Mouse (Mus musculus) thymus, adult 2 months (tissue): Measurements from ENCODE around the gene Jund. TPM values are rescaled to one million over a fixed set of nuclear protein-coding genes. Genes with fewer than 3 reads are reported as not detected.

Experiments used
- DNase-seq: peaks from one replicate; pipeline ENCODE4 v3.0.0; 2021
- H3K27ac ChIP-seq: fragments of 200-500 bp; 2 replicates; pipeline ENCODE4 v1.5.1; 2012; ENCODE audit warnings: low read length, control low read depth; ENCODE audit not compliant: control insufficient read depth, insufficient read depth
- H3K27me3 ChIP-seq: fragments of 200-500 bp; 2 replicates; pipeline ENCODE4 v1.6.1; 2012; ENCODE audit warnings: mild to moderate bottlenecking, low read length, moderate library complexity, mixed read lengths; ENCODE audit not compliant: control insufficient read depth, insufficient read depth
- H3K36me3 ChIP-seq: fragments of 200-500 bp; 2 replicates; pipeline ENCODE4 v1.6.1; 2012; ENCODE audit warnings: mild to moderate bottlenecking, low read length, moderate library complexity; ENCODE audit not compliant: control insufficient read depth, insufficient read depth
- H3K4me1 ChIP-seq: fragments of 200-500 bp; replicated peaks from 2 replicates; pipeline ENCODE4 v1.6.1; 2012; ENCODE audit warnings: low read length; ENCODE audit not compliant: control insufficient read depth, insufficient read depth
- H3K4me3 ChIP-seq: fragments of 200-500 bp; 2 replicates; pipeline ENCODE4 v1.5.1; 2012; ENCODE audit warnings: mild to moderate bottlenecking, low read length, control low read depth, moderate library complexity; ENCODE audit not compliant: control insufficient read depth, insufficient read depth
- CTCF ChIP-seq: fragments of 200-500 bp; IDR thresholded peaks from 2 replicates; pipeline ENCODE4 v1.5.1; 2012; ENCODE audit warnings: mild to moderate bottlenecking, control low read depth, low read length, moderate library complexity, borderline replicate concordance; ENCODE audit not compliant: control insufficient read depth, poor library complexity, insufficient read depth; ENCODE audit errors: extremely low read depth
- POLR2A ChIP-seq: fragments of 200-500 bp; IDR thresholded peaks from 2 replicates; pipeline ENCODE4 v1.6.1; 2012; ENCODE audit warnings: mild to moderate bottlenecking, low read length, control low read depth, moderate library complexity; ENCODE audit not compliant: control insufficient read depth, poor library complexity, insufficient read depth; ENCODE audit errors: extremely low read depth
- WGBS: fragments of 180-500 bp; shearing (Covaris S2); methylation state at CpG from one replicate; pipeline ENCODE4 v1.1.7; 2018; 5-methylcytosine and 5-hydroxymethylcytosine counted together
- polyA plus RNA-seq: library from polyadenylated mRNA; depleted of rRNA; stranded (reverse); fragments of >200 nt; gene quantifications from 2 replicates; pipeline ENCODE4 v1.2.3, GENCODE M21; 2012

Gene Jund
- polyA plus RNA-seq, 1 experiment, result 540 TPM

- no peaks in the 10 kb centered on the region for H3K36me3 ChIP-seq
- peak overlapping the region; percentile 88 for H3K27ac ChIP-seq
- TF ChIP-seq CTCF (no peak), POLR2A (0 out of 2 replicates have a peak, but pooled peaks have one; percentile 21)
- no peaks in the 10 kb centered on the region for H3K27me3 ChIP-seq
- H3K4me3 ChIP-seq, result peak overlapping the region; percentile 3
- peaks cover 54% of the 10 kb centered on the region for H3K4me1 ChIP-seq
- DNase-seq, result peak; percentile 80
- 3% methylated on average over 31 of the region's 31 CpGs for WGBS
Observed at GRCm38 (mm10) chr8:70696019-70696885, 2.5 kb upstream of the Jund start.

GRCm38 (mm10) chr8:70696946-70697345, 1.8 kb upstream of the Jund start:
- Histone ChIP-seq H3K27me3 (no peaks in the 10 kb centered on the region), H3K36me3 (no peaks in the 10 kb centered on the region), H3K4me3 (no peak overlapping the region), H3K27ac (peak overlapping the region; percentile 81), H3K4me1 (peaks cover 58% of the 10 kb centered on the region)
- TF ChIP-seq CTCF (no peak), POLR2A (no peak)
- no peak for DNase-seq
- 85% methylated on average over 4 of the region's 4 CpGs for WGBS

- Histone ChIP-seq H3K4me1 (peaks cover 55% of the 10 kb centered on the region), H3K4me3 (peak overlapping the region; percentile 10; the same call in 1 of the 2 replicates), H3K27ac (peak overlapping the region; percentile 81), H3K36me3 (no peaks in the 10 kb centered on the region), H3K27me3 (no peaks in the 10 kb centered on the region)
- 67% methylated on average over 12 of the region's 12 CpGs for WGBS
- no peak for DNase-seq
- no peak for TF ChIP-seq POLR2A
- no peak for TF ChIP-seq CTCF
Observed at GRCm38 (mm10) chr8:70697366-70698250, 1.1 kb upstream of the Jund start.

- Histone ChIP-seq H3K36me3 (no peaks in the 10 kb centered on the region), H3K27ac (peak overlapping the region; percentile 90), H3K27me3 (no peaks in the 10 kb centered on the region), H3K4me1 (peaks cover 43% of the 10 kb centered on the region), H3K4me3 (peak overlapping the region; percentile 82)
- TF ChIP-seq POLR2A (no peak), CTCF (no peak)
- peak; percentile 69 for DNase-seq
- under 1% methylated on average over 89 of the region's 89 CpGs for WGBS
Observed at GRCm38 (mm10) chr8:70699116-70699833, 526 bp downstream of the Jund start.

- H3K27ac ChIP-seq, result peak overlapping the region; percentile 90
- under 1% methylated on average over 58 of the region's 59 CpGs for WGBS
- no peaks in the 10 kb centered on the region for H3K36me3 ChIP-seq
- peak overlapping the region; percentile 82 for H3K4me3 ChIP-seq
- peak; percentile 10; the same call in 1 of the 2 replicates for TF ChIP-seq CTCF
- TF ChIP-seq POLR2A, result peak; percentile 92
- DNase-seq, result peak; percentile 85
- peaks cover 38% of the 10 kb centered on the region for H3K4me1 ChIP-seq
- no peaks in the 10 kb centered on the region for H3K27me3 ChIP-seq
Observed at GRCm38 (mm10) chr8:70699834-70700554, 1.2 kb downstream of the Jund start.
